Mouse (Mus musculus): ENCODE results near the gene Mocs2. TPM values are rescaled to one million over a fixed set of nuclear protein-coding genes. Genes with fewer than 3 reads are reported as not detected.

The Mocs2 gene
- 79.4 and 83.0 TPM in 2 replicates for polyA plus RNA-seq (2015; fragmentation: Nextera tagmentation; extraction: Ambion mirVana)

DNA sequence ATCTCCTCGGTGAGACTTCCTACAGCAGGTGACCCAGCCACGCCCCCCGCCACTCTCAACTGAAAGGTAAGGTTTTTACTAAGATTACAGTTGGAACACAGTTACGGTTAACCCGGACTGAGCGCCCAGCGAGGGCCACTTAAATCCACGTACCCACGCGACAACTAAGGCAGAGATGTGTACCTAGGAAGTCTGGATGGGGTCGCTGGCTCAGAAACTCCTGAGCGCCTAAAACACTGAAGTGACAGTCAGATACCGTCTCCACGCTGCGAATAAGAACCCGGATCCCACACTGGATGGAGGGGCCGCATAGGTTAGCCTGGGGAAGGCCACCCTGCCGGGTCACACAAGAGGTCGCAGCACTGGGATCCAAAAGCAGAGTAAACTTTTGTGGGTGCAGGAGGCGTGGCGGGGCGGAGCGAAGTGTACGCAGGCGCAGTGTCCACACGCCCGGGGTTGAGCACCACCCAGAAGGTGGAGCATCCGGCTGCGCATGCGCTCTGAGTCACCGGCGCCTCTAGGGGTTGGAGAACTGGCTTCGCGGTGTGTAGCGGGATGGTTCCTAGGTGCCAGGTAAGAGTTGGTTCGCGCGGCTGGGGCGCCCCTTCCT lies at the start of gene Mocs2:
Gene Mocs2, plus strand, starts transcription at position 486 of the 610 bp plus-strand sequence.
- peak; percentile 99 for ATAC-seq (ENCODE audit: borderline replicate concordance, extremely low read depth, low FRiP score, low TSS enrichment)
- Histone ChIP-seq H3K4me3 (peak within 1 kb of the TSS; percentile 77), H3K4me2 (peak within 1 kb of the TSS; percentile 66), H3K9me3 (no peaks in the 10 kb centered on the region), H3K27ac (no peak within 1 kb of the TSS), H3K27me3 (no peaks in the 10 kb centered on the region), H3K36me3 (0 out of 2 replicates have a peak, but pooled peaks cover under 1% of the 10 kb centered on the region), H3K4me1 (peaks cover 8% of the 10 kb centered on the region; the same call in 1 of the 2 replicates), H3K9ac (peak within 1 kb of the TSS; percentile 57)
- WGBS = 1% methylated on average over 39 of the region's 39 CpGs

DNA sequence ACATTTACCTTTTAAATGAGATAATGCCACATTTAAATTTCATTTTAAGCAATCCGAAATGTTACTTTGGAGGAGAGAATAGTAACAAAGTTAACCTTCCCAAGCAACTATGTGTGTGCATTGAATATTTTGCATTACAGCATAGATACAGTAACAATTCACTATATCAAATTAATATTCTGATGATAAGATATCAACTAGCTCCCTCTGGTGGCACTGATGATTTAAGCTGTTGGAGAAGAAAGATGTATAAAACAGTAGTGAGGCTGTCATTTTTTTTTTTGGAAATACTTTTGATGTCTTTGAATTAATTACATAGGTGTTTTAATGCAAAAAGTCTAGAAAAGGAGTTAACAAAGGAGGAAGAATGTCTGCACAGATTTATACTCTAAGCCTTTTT lies 26.5 kb upstream of the Mocs2 start:
- Histone ChIP-seq H3K4me1 (no peaks in the 10 kb centered on the region), H3K27ac (no peak overlapping the region), H3K4me3 (no peak overlapping the region), H3K36me3 (no peaks in the 10 kb centered on the region), H3K27me3 (no peaks in the 10 kb centered on the region), H3K9me3 (no peaks in the 10 kb centered on the region), H3K9ac (no peak overlapping the region), H3K4me2 (no peak overlapping the region)
- no peak for ATAC-seq (ENCODE audit: borderline replicate concordance, extremely low read depth, low FRiP score, low TSS enrichment)
- WGBS = 81% methylated on average over 1 of the region's 1 CpGs

DNA sequence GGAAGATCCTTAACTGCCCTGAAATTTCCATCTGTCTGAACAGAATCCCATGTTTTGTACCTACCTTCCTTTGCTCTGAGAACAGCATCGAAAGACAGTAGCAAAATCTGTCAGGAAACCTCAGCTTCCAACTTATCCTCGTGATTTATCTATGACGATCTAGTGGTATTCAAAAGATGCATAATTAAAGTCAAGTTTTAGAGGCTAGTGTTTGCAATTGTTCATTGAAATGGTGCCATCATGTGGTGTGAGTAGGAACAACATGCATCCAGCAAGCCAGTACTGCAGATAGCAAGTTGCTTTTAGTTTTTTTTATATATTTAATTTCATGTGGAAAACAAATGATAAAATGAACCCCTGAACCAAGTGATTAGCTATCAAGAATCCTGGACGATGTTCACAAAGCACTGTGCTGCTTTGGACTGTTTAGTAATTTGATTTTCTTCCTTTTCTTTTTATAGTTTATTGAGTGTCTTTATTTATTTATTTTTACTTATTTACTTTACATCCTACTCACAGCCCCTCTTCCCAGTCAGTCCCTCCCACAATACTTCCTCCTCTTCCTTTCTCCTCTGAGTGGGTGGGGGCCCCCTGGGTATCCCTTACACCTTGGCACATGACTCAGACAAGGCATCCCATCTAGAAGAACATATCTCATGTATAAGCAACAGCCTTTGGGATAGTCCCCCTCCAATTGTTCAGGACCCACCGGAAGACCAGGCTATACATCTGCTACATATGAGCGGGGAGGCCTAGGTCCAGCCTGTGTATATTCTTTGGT lies 24.6 kb upstream of the Mocs2 start:
- no peak for ATAC-seq (ENCODE audit: borderline replicate concordance, extremely low read depth, low FRiP score, low TSS enrichment)
- Histone ChIP-seq H3K27ac (no peak overlapping the region), H3K9me3 (no peaks in the 10 kb centered on the region), H3K4me2 (no peak overlapping the region), H3K4me3 (no peak overlapping the region), H3K36me3 (no peaks in the 10 kb centered on the region), H3K4me1 (no peaks in the 10 kb centered on the region), H3K9ac (no peak overlapping the region), H3K27me3 (no peaks in the 10 kb centered on the region)
- 36% methylated on average over 6 of the region's 6 CpGs for WGBS

DNA sequence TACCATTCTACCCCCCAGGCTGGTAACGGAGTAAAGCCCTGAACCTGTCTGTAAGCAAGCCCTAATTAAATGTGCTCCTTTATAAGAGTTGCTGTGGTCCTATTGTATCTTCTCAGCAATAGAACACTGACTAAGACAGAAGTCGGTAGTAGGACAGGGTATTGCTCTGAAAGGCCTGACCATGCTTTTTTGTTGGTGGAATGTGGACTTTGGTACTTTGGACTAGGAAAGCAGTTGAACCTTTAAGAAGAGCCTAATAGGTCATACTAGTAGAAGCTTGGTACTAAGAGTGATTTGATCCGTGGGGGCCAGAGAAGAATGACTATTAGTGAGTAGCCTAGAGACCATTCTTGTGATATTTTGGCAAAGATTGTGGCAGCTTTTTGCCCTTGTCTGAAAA lies 16.2 kb upstream of the Mocs2 start:
- no peaks in the 10 kb centered on the region for H3K36me3 ChIP-seq
- no peak overlapping the region for H3K27ac ChIP-seq
- H3K27me3 ChIP-seq = no peaks in the 10 kb centered on the region
- H3K9ac ChIP-seq = no peak overlapping the region
- no peaks in the 10 kb centered on the region for H3K4me1 ChIP-seq
- ATAC-seq (ENCODE audit: borderline replicate concordance, extremely low read depth, low FRiP score, low TSS enrichment) = no peak
- no peak overlapping the region for H3K4me2 ChIP-seq
- no peak overlapping the region for H3K4me3 ChIP-seq
- H3K9me3 ChIP-seq = no peaks in the 10 kb centered on the region
- whole genome bisulfite sequencing = 83% methylated on average over 3 of the region's 3 CpGs

DNA sequence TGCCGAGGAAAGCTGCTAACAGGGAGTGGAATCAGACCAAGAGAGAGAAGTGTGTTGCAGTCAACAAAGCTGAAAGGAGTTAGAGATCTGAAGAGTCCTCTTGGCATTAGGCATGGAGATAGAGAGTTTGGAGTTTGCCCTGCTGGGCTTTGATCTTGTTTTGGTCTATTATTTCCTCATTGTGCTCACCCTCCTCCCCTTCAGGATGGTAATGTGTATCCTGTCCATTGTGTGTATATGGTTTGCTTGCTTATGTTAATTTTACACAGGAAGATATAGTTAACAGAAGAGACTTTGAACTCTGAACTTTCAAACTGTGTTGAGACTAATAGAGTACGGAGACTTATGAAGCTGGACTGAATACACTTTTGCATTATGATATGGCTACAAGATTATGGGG lies 15.1 kb upstream of the Mocs2 start:
- Histone ChIP-seq H3K4me1 (no peaks in the 10 kb centered on the region), H3K9me3 (no peaks in the 10 kb centered on the region), H3K36me3 (no peaks in the 10 kb centered on the region), H3K4me3 (no peak overlapping the region), H3K27ac (no peak overlapping the region), H3K27me3 (no peaks in the 10 kb centered on the region), H3K9ac (no peak overlapping the region), H3K4me2 (no peak overlapping the region)
- no peak for ATAC-seq (ENCODE audit: borderline replicate concordance, extremely low read depth, low FRiP score, low TSS enrichment)
- 66% methylated on average over 2 of the region's 2 CpGs for WGBS

DNA sequence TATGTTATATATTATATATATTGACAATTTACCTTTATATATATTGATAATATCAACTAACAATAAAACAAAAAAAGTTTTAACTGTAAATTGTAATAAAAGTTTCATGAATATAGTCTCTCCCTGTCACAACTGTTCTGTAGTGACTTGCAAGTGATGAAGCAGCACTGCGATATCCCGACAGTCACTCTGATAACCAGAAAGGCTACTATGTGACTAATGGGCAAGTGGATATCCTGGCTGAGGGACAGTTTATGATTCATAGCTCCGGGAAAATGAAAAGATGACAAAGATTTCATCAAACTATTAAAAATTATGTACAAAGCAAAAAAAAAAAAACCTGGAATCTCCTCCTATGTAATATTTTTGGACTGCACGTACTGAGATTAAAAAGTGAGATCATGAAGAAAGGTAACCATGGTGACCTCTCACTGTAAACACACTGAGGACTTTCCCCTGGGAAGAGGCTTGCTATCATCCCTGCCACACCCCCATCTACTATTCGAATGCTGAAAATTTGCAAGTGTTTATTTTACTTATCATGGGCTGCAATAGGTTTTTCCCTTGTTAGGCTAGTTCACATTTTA lies 8.3 kb upstream of the Mocs2 start:
- no peak for ATAC-seq (ENCODE audit: borderline replicate concordance, extremely low read depth, low FRiP score, low TSS enrichment)
- 41% methylated on average over 5 of the region's 5 CpGs for whole genome bisulfite sequencing

DNA sequence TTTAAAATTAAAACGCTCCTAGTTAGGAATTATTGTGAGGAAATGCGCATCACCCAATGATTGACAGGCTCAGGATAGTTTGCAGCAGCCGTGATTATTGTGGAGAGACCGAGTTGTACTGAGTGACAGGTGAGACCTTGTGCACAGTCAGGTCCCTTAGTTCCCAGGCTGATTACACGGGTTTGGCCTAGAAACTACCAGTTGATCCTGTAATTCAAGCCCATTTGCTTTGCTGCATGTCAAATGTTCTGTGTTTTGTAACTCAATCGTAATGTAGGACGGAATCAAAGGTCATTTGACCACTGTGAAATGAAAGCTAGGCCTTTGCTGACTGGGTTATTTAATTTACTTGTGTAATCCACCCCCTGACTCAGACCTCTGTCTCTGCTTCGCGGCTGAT lies 477 bp downstream of the Mocs2 start:
- Histone ChIP-seq H3K9ac (peak overlapping the region; percentile 57), H3K9me3 (no peaks in the 10 kb centered on the region), H3K27ac (no peak overlapping the region), H3K36me3 (0 out of 2 replicates have a peak, but pooled peaks cover 3% of the 10 kb centered on the region), H3K27me3 (no peaks in the 10 kb centered on the region), H3K4me3 (peak overlapping the region; percentile 77), H3K4me1 (peaks cover 8% of the 10 kb centered on the region; the same call in 1 of the 2 replicates), H3K4me2 (peak overlapping the region; percentile 66)
- WGBS = 21% methylated on average over 9 of the region's 9 CpGs
- ATAC-seq (ENCODE audit: borderline replicate concordance, extremely low read depth, low FRiP score, low TSS enrichment) = peak; percentile 55; the same call in 1 of the 2 replicates

More for the DNA sequence above, 8.3 kb upstream of the Mocs2 start:
- Histone ChIP-seq H3K4me1 (no peaks in the 10 kb centered on the region), H3K27me3 (no peaks in the 10 kb centered on the region), H3K27ac (no peak overlapping the region), H3K9ac (no peak overlapping the region), H3K4me2 (no peak overlapping the region), H3K4me3 (no peak overlapping the region), H3K9me3 (no peaks in the 10 kb centered on the region), H3K36me3 (no peaks in the 10 kb centered on the region)

DNA sequence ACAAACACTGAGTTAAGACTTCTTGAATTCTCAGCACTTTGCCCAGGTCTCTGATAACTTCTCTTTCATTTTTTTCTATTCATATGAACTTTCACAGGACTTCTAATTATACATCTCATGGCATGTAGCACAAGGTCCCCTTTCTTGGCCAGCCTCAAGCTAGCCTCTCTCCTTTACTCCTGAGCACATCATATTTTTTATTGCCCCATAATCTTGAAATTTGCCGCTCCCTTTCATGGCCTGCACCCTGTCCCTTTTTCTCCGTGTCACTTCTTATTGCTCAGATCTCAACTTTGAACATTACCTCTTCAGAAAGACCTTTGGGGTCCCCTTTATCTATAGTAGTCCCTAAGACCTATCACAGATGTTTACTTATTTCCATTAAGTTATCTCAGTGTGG lies 4.8 kb downstream of the Mocs2 start:
- Histone ChIP-seq H3K4me1 (peaks cover 8% of the 10 kb centered on the region; the same call in 1 of the 2 replicates), H3K9me3 (no peaks in the 10 kb centered on the region), H3K27me3 (no peaks in the 10 kb centered on the region), H3K4me3 (no peak overlapping the region), H3K36me3 (peaks cover 21% of the 10 kb centered on the region; the same call in 1 of the 2 replicates), H3K9ac (no peak overlapping the region), H3K4me2 (no peak overlapping the region), H3K27ac (no peak overlapping the region)
- WGBS = 92% methylated on average over 2 of the region's 2 CpGs
- ATAC-seq (ENCODE audit: borderline replicate concordance, extremely low read depth, low FRiP score, low TSS enrichment) = no peak

DNA sequence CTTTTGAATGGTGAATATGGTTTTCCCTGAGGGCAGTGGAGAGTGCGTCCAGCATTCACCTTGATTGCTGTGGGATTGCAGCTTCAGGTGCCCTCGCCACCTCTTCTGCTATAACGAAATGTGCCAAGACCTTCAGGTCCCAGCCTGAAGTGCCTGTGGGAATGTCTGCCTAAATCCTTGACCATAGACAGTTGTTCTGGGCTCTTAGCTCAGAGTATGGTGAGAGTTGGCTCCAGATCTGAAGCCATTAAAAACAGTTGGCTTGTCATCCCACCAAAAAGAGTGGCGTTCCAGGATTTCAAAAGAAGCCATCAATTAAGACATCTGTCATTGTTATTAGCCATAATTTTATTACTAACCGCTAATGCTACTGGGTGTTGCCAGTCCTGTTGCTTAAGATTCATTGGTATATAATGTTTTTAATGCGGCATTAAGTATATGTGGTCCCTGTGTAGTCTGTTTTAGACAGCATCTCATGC lies 7.4 kb downstream of the Mocs2 start:
- peaks cover 30% of the 10 kb centered on the region; the same call in 1 of the 2 replicates for H3K36me3 ChIP-seq
- no peak for ATAC-seq (ENCODE audit: borderline replicate concordance, extremely low read depth, low FRiP score, low TSS enrichment)
- H3K27me3 ChIP-seq = no peaks in the 10 kb centered on the region
- no peaks in the 10 kb centered on the region for H3K9me3 ChIP-seq
- no peak overlapping the region for H3K4me2 ChIP-seq
- H3K4me1 ChIP-seq = no peaks in the 10 kb centered on the region
- H3K27ac ChIP-seq = no peak overlapping the region
- H3K4me3 ChIP-seq = no peak overlapping the region
- WGBS = 88% methylated on average over 6 of the region's 6 CpGs
- no peak overlapping the region for H3K9ac ChIP-seq

DNA sequence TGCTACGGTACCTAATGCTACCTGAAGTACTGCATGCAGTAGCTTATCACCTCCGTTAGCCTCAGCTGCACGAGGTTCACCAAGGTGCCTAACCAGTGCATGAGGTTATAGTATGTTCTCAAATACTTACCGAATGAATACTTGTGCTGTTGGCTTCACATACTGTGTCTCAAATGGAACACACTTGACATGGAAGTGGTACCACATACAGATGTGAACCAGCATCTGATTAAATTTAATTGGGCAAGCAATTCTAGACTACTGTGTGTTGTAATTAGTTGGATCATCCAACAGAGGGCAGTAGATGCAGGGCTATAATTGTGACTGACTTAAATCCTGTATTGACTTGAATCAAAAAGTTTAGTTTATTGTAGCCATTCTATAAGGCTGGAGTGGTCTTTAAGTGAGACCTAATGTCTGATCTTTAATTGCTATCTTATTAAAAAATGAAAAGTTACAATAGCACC lies 13.4 kb downstream of the Mocs2 start:
- ATAC-seq (ENCODE audit: borderline replicate concordance, extremely low read depth, low FRiP score, low TSS enrichment) = no peak
- H3K4me1 ChIP-seq = peaks cover 21% of the 10 kb centered on the region
- peaks cover 35% of the 10 kb centered on the region for H3K36me3 ChIP-seq
- no peak overlapping the region for H3K4me3 ChIP-seq
- H3K4me2 ChIP-seq = no peak overlapping the region
- H3K9me3 ChIP-seq = no peaks in the 10 kb centered on the region
- H3K9ac ChIP-seq = no peak overlapping the region
- 83% methylated on average over 4 of the region's 4 CpGs for WGBS
- H3K27me3 ChIP-seq = no peaks in the 10 kb centered on the region
- H3K27ac ChIP-seq = no peak overlapping the region

DNA sequence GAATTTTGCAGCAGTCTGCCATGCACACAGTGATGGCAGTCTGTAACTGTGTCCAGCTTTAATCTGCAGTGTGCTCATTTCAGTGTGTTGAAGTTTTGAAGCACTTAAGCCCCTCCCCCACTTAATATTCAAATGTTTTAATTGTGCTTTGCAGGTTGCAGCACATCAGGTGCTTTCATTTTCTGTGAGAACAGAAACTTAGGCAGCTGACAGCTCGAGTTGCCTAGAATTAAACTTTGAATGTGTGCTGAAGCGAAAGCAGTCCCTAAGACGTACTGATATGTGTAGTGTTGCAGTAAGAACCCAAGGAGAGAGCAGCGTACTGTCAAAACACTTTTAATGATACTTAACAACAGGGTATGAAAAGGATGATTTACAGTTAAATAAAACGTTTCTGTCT lies 14.7 kb downstream of the Mocs2 start:
- Histone ChIP-seq H3K9ac (no peak overlapping the region), H3K9me3 (no peaks in the 10 kb centered on the region), H3K27me3 (no peaks in the 10 kb centered on the region), H3K36me3 (peaks cover 23% of the 10 kb centered on the region), H3K27ac (0 out of 2 replicates have a peak overlapping the region, but pooled peaks have one; percentile 4), H3K4me3 (no peak overlapping the region), H3K4me2 (no peak overlapping the region), H3K4me1 (peaks cover 21% of the 10 kb centered on the region)
- 48% methylated on average over 5 of the region's 5 CpGs for WGBS
- no peak for ATAC-seq (ENCODE audit: borderline replicate concordance, extremely low read depth, low FRiP score, low TSS enrichment)
